Mouse (Mus musculus): ENCODE results near the gene Pcnx. TPM values are rescaled to one million over a fixed set of nuclear protein-coding genes. Genes with fewer than 3 reads are reported as not detected.
A peak's percentile ranks its signal among the peaks of the same experiment; 100 is the strongest.

Pcnx gene
- polyA plus RNA-seq (2015; fragmentation: Nextera tagmentation; extraction: Ambion mirVana), result 8.6 and 14.1 TPM in 2 replicates

- Histone ChIP-seq H3K4me2 (peak within 1 kb of the TSS; percentile 80), H3K27ac (peak within 1 kb of the TSS; percentile 96), H3K9ac (peak within 1 kb of the TSS; percentile 96), H3K27me3 (0 out of 2 replicates have a peak, but pooled peaks cover 3% of the 10 kb centered on the region), H3K9me3 (replicated peaks) (no peaks in the 10 kb centered on the region), H3K36me3 (ENCODE audit: poor library complexity, severe bottlenecking) (no peaks in the 10 kb centered on the region), H3K4me3 (peak within 1 kb of the TSS; percentile 97), H3K4me1 (peaks cover 53% of the 10 kb centered on the region)
- 7% methylated on average over 16 of the region's 83 CpGs for WGBS
- ATAC-seq, result peak; percentile 90
Observed at GRCm38 (mm10) chr12:81859351-81860307, at the start of gene Pcnx. Gene Pcnx, plus strand, starts transcription at chr12:81860023.

- 16% methylated on average over 8 of the region's 8 CpGs for WGBS
- Histone ChIP-seq H3K4me2 (no peak overlapping the region), H3K27ac (no peak overlapping the region), H3K4me3 (no peak overlapping the region), H3K9me3 (replicated peaks) (no peaks in the 10 kb centered on the region), H3K36me3 (ENCODE audit: poor library complexity, severe bottlenecking) (no peaks in the 10 kb centered on the region), H3K9ac (no peak overlapping the region), H3K4me1 (peaks cover 17% of the 10 kb centered on the region), H3K27me3 (no peaks in the 10 kb centered on the region)
- 0 out of 2 replicates have a peak, but pooled peaks have one; percentile 33 for ATAC-seq
Observed at GRCm38 (mm10) chr12:81810417-81810816, 49.4 kb upstream of the Pcnx start.

- no peaks in the 10 kb centered on the region for H3K27me3 ChIP-seq
- WGBS, result 96% methylated on average over 5 of the region's 5 CpGs
- H3K27ac ChIP-seq, result no peak overlapping the region
- H3K36me3 ChIP-seq (ENCODE audit: poor library complexity, severe bottlenecking), result no peaks in the 10 kb centered on the region
- no peaks in the 10 kb centered on the region for H3K9me3 ChIP-seq (replicated peaks)
- no peak overlapping the region for H3K4me3 ChIP-seq
- no peak overlapping the region for H3K4me2 ChIP-seq
- H3K4me1 ChIP-seq, result peaks cover 13% of the 10 kb centered on the region
- H3K9ac ChIP-seq, result no peak overlapping the region
- ATAC-seq, result no peak
Observed at GRCm38 (mm10) chr12:81814742-81815141, 45.1 kb upstream of the Pcnx start.

- H3K4me3 ChIP-seq, result peak overlapping the region; percentile 14; the same call in 1 of the 2 replicates
- WGBS, result 6% methylated on average over 10 of the region's 10 CpGs
Observed at GRCm38 (mm10) chr12:81816330-81817125, 43.3 kb upstream of the Pcnx start.

GRCm38 (mm10) chr12:81817126-81817505 is 42.7 kb upstream of the Pcnx start:
- no peak overlapping the region for H3K9ac ChIP-seq
- peak overlapping the region; percentile 14; the same call in 1 of the 2 replicates for H3K4me3 ChIP-seq
- H3K9me3 ChIP-seq (replicated peaks), result no peaks in the 10 kb centered on the region
- H3K27ac ChIP-seq, result peak overlapping the region; percentile 4; the same call in 1 of the 2 replicates
- 42% methylated on average over 6 of the region's 6 CpGs for WGBS
- ATAC-seq, result peak; percentile 57; the same call in 1 of the 2 replicates
- no peaks in the 10 kb centered on the region for H3K36me3 ChIP-seq (ENCODE audit: poor library complexity, severe bottlenecking)
- H3K4me1 ChIP-seq, result peaks cover 9% of the 10 kb centered on the region; the same call in 1 of the 2 replicates
- H3K4me2 ChIP-seq, result peak overlapping the region; percentile 52
- no peaks in the 10 kb centered on the region for H3K27me3 ChIP-seq

More at GRCm38 (mm10) chr12:81816330-81817125, 43.3 kb upstream of the Pcnx start:
- H3K4me1 ChIP-seq, result peaks cover 9% of the 10 kb centered on the region; the same call in 1 of the 2 replicates
- no peaks in the 10 kb centered on the region for H3K36me3 ChIP-seq (ENCODE audit: poor library complexity, severe bottlenecking)
- H3K27me3 ChIP-seq, result no peaks in the 10 kb centered on the region
- H3K27ac ChIP-seq, result peak overlapping the region; percentile 4; the same call in 1 of the 2 replicates
- no peaks in the 10 kb centered on the region for H3K9me3 ChIP-seq (replicated peaks)
- ATAC-seq, result peak; percentile 27; the same call in 1 of the 2 replicates
- no peak overlapping the region for H3K9ac ChIP-seq
- H3K4me2 ChIP-seq, result peak overlapping the region; percentile 52

DNA sequence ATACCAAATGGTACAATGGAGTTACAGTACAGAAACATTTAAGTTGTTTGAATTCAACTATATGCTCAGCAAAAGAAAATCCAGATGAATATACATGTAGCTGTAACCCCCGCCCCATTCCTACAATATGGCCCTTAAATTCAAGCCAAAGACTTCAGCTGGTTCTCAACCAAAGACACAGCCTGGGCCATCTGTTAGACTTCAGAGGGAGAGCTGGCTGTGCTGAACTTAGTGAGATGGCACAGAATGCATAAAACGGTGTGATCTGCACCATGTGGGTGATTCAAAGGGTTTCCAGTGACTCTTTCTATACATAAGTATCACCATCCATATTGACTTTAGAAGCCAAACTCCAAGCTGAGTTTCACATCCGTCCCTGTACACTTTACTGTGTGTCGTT is 39.1 kb upstream of the Pcnx start:
- Histone ChIP-seq H3K4me3 (no peak overlapping the region), H3K4me2 (no peak overlapping the region), H3K36me3 (ENCODE audit: poor library complexity, severe bottlenecking) (no peaks in the 10 kb centered on the region), H3K27me3 (no peaks in the 10 kb centered on the region), H3K4me1 (peaks cover 9% of the 10 kb centered on the region; the same call in 1 of the 2 replicates), H3K27ac (no peak overlapping the region), H3K9ac (no peak overlapping the region), H3K9me3 (replicated peaks) (no peaks in the 10 kb centered on the region)
- WGBS, result 85% methylated on average over 4 of the region's 4 CpGs
- ATAC-seq, result peak; percentile 75; the same call in 1 of the 2 replicates

DNA sequence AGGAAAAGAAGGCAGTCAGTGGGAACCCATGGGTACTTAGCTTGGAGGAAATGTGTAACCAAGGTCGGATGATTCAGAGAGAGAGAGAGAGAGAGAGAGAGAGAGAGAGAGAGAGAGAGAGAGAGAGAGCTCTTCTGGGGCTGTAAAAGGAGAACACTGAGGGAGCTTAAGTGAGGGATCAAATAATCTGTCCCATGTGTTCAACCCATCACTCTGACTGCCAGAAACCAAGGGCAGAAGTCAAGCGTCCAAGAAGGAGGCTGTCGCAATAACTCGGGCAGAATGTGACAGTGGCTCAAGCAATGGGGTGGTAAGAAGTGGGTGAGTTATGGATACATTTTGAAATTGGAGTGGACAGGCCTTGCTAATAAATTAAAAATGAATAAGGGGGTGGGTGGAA is 37.6 kb upstream of the Pcnx start:
- H3K4me2 ChIP-seq, result no peak overlapping the region
- H3K36me3 ChIP-seq (ENCODE audit: poor library complexity, severe bottlenecking), result no peaks in the 10 kb centered on the region
- no peaks in the 10 kb centered on the region for H3K9me3 ChIP-seq (replicated peaks)
- no peak overlapping the region for H3K9ac ChIP-seq
- ATAC-seq, result no peak
- H3K27me3 ChIP-seq, result no peaks in the 10 kb centered on the region
- WGBS, result 91% methylated on average over 4 of the region's 4 CpGs
- no peak overlapping the region for H3K4me3 ChIP-seq
- H3K4me1 ChIP-seq, result 0 out of 2 replicates have a peak, but pooled peaks cover under 1% of the 10 kb centered on the region
- no peak overlapping the region for H3K27ac ChIP-seq

GRCm38 (mm10) chr12:81822778-81823480 is 36.9 kb upstream of the Pcnx start:
- 85% methylated on average over 4 of the region's 4 CpGs for WGBS
- ATAC-seq, result no peak
- Histone ChIP-seq H3K9ac (no peak overlapping the region), H3K4me1 (0 out of 2 replicates have a peak, but pooled peaks cover 1% of the 10 kb centered on the region), H3K9me3 (replicated peaks) (no peaks in the 10 kb centered on the region), H3K27me3 (no peaks in the 10 kb centered on the region), H3K36me3 (ENCODE audit: poor library complexity, severe bottlenecking) (no peaks in the 10 kb centered on the region), H3K4me3 (no peak overlapping the region), H3K4me2 (no peak overlapping the region), H3K27ac (no peak overlapping the region)

DNA sequence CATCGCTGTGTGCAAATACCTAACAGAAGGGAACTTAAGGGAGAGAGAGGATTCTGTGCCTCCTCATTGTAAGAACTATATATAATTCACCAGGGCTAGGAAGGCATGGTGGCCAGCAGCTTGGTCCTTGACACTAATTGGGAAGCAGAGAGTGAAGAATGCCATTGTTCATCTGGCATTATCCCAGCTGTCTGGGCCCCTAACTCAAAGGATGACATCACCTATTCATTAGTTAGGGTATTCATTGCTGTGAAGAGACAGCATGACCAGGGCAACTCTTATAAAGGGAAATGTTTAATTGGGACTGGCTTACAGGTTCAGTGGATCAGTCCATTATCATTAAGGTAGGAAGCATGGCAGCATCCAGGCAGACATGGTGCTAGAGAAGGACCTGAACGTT is 31.5 kb upstream of the Pcnx start:
- no peak overlapping the region; the same call in 1 of the 2 replicates for H3K27ac ChIP-seq
- H3K4me3 ChIP-seq, result no peak overlapping the region
- H3K27me3 ChIP-seq, result no peaks in the 10 kb centered on the region
- H3K36me3 ChIP-seq (ENCODE audit: poor library complexity, severe bottlenecking), result no peaks in the 10 kb centered on the region
- peak; percentile 59; the same call in 1 of the 2 replicates for ATAC-seq
- H3K9ac ChIP-seq, result no peak overlapping the region
- peaks cover 7% of the 10 kb centered on the region; the same call in 1 of the 2 replicates for H3K4me1 ChIP-seq
- 18% methylated on average over 2 of the region's 2 CpGs for WGBS
- no peaks in the 10 kb centered on the region for H3K9me3 ChIP-seq (replicated peaks)
- H3K4me2 ChIP-seq, result no peak overlapping the region

DNA sequence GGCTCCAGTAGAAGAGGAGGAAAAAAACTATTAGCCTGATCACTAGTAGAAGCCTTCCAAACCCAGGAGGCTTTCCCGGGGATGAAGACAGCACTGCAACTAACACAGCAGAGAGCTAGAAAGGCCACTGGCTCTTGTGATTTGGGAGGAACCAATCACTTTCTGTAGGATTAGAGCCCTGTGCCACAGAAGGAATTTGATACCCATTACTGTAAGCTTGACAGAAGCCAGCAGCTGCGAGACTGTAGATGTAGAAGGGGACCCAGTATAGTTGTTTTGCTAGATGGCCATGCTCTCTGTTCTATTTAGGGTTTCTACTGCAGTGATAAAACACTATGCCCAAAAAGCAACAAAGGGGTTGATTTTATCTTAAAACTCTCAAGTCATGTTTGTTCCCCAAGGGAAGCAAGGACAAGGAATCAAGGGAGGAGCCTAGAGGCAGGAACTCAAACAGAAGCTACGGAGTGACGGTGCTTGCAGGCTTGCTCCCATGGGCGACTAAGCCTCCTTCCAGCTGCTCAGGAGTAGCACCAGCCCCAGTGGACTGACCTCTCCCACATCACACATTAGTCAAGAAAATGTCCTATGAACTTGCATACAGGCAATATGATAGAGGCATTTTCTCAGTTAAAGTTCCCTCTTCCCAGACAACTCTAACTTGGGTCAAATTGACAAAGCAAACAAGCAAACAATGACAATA is 27.6 kb upstream of the Pcnx start:
- Histone ChIP-seq H3K9ac (no peak overlapping the region), H3K4me2 (no peak overlapping the region), H3K27ac (no peak overlapping the region), H3K4me1 (peaks cover 11% of the 10 kb centered on the region; the same call in 1 of the 2 replicates), H3K36me3 (ENCODE audit: poor library complexity, severe bottlenecking) (no peaks in the 10 kb centered on the region), H3K9me3 (replicated peaks) (no peaks in the 10 kb centered on the region), H3K27me3 (no peaks in the 10 kb centered on the region), H3K4me3 (no peak overlapping the region)
- 84% methylated on average over 5 of the region's 5 CpGs for WGBS
- ATAC-seq, result no peak

DNA sequence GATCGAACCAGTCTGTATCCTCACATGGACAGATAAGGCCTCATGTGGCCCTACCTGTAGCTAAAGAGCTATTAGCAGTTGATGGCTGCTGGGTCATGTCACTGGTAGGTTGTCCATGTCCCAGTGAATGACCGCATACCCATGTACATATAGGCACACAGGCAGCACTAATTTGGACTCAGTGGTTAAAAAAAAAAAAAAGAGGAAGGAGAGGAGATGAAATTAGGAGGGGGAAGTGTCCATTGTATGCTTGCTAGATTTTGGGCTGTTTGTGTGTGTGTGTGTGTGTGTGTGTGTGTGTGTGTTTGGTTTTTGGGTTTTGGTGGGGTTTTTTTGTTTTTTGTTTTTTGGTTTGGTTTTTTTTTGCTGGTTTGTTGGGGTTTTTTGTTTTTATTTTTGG is 26.7 kb upstream of the Pcnx start:
- H3K36me3 ChIP-seq (ENCODE audit: poor library complexity, severe bottlenecking), result no peaks in the 10 kb centered on the region
- H3K27me3 ChIP-seq, result no peaks in the 10 kb centered on the region
- no peak overlapping the region for H3K4me3 ChIP-seq
- 96% methylated on average over 2 of the region's 2 CpGs for WGBS
- no peak overlapping the region for H3K27ac ChIP-seq
- no peak overlapping the region for H3K9ac ChIP-seq
- no peak for ATAC-seq
- no peaks in the 10 kb centered on the region for H3K9me3 ChIP-seq (replicated peaks)
- no peak overlapping the region for H3K4me2 ChIP-seq
- H3K4me1 ChIP-seq, result peaks cover 12% of the 10 kb centered on the region; the same call in 1 of the 2 replicates
